8 mouse cellular contexts compared by ENCODE assay signal in genomic region chr8:70042583-70043455, GRCm38 (mm10). TPM values are rescaled to one million over a fixed set of nuclear protein-coding genes. Genes with fewer than 3 reads are reported as not detected.
DNase-seq lines count a peak whose midpoint lies in the region; ATAC-seq and TF ChIP-seq lines count a peak whose summit lies in the region.

TSS of gene Mau2 (minus strand) at chr8:70042734.
TSS of gene Sugp1 (plus strand) at chr8:70042813.

- no peaks in the 10 kb centered on the region for H3K9me3 ChIP-seq in hindbrain, postnatal 0 days (ENCODE audit: low read length)

- peak within 1 kb of the TSS; percentile 99 for H3K4me3 ChIP-seq in gastrocnemius, adult 2 months
- H3K4me3 ChIP-seq in hindbrain, postnatal 0 days (ENCODE audit: low read length), result peak within 1 kb of the TSS; percentile 59
- peak within 1 kb of the TSS; percentile 99 for H3K4me3 ChIP-seq in left cerebral cortex, adult 2 months

- peak within 1 kb of the TSS; percentile 99 for H3K27ac ChIP-seq in gastrocnemius, adult 2 months
- H3K27ac ChIP-seq in hindbrain, postnatal 0 days, result peak within 1 kb of the TSS; percentile 85
- peak within 1 kb of the TSS; percentile 99 for H3K27ac ChIP-seq in left cerebral cortex, adult 2 months

- peak within 1 kb of the TSS; percentile 74 for H3K4me2 ChIP-seq in hindbrain, postnatal 0 days (ENCODE audit: low read depth, low read length)

- DNase-seq in ZHBTc4 (ENCODE audit: low read depth, low spot score), result peak; percentile 98
- peak; percentile 98 for DNase-seq in gastrocnemius, adult 2 months
- peak; percentile 98 for DNase-seq in hindbrain, postnatal 0 days (ENCODE audit: low spot score)
- DNase-seq in left cerebral cortex, adult 2 months (ENCODE audit: extremely low spot score in 1 of 2, low spot score in 2 of 2), result peak; percentile 95
- peak; percentile 94 to 97 for DNase-seq in right cerebral cortex, adult 2 months (ENCODE audit: low spot score in 2 of 2)
- peak; percentile 98 for DNase-seq in urinary bladder, postnatal 14 days (ENCODE audit: low spot score)

- WGBS in hindbrain, postnatal 0 days, result under 1% methylated on average over 65 of the region's 65 CpGs

- intact Hi-C loops in gastrocnemius, adult 2 months (cut with DNase I), result no loop called here
- intact Hi-C loops in left cerebral cortex, adult 2 months (cut with DNase I), result loop anchor here (2.0 kb wide), 1 partner anchor 124 kb away; no protein-coding TSS in a partner anchor

- peaks cover 26% of the 10 kb centered on the region for H3K4me1 ChIP-seq in hindbrain, postnatal 0 days (ENCODE audit: insufficient read depth, low read length)

- H3K9ac ChIP-seq in hindbrain, postnatal 0 days (replicated peaks; ENCODE audit: low read length), result peak within 1 kb of the TSS; percentile 91

- no peaks in the 10 kb centered on the region for H3K27me3 ChIP-seq in hindbrain, postnatal 0 days (ENCODE audit: insufficient read depth, low read length)

- peak; percentile 95 for ATAC-seq in common myeloid progenitor, adult 5-6 weeks (replicated peaks; ENCODE audit: low read depth, poor library complexity, severe bottlenecking)
- ATAC-seq in hindbrain, postnatal 0 days, result peak; percentile 98
- ATAC-seq in megakaryocyte, adult 5-6 weeks (ENCODE audit: poor library complexity, severe bottlenecking), result peak; percentile 96

- no peak for TF ChIP-seq CTCF in gastrocnemius, adult 2 months (IDR thresholded peaks at IDR 0.05)
- no peak for TF ChIP-seq CTCF in hindbrain, postnatal 0 days (IDR thresholded peaks at IDR 0.05; ENCODE audit: low read depth)
- TF ChIP-seq CTCF in left cerebral cortex, adult 2 months (IDR thresholded peaks at IDR 0.05), result no peak

- no peaks in the 10 kb centered on the region for H3K36me3 ChIP-seq in hindbrain, postnatal 0 days (ENCODE audit: insufficient read depth, low read length)

RNA-seq across cellular contexts. Expression of gene Mau2, which starts in this region (rescaled TPM):
- total RNA-seq in common myeloid progenitor, adult 5-6 weeks (2017), result 30.5 and 31.4 TPM in 2 replicates
- total RNA-seq in gastrocnemius, adult 2 months (2021), result 10 to 100 TPM; 24.8 to 31.0 TPM
- total RNA-seq in hindbrain, postnatal 0 days (2014; rRNA removed), result 155 and 172 TPM in 2 replicates
- polyA plus RNA-seq in hindbrain, postnatal 0 days (2015; fragmentation: Nextera tagmentation; extraction: Ambion mirVana), result 50.1 and 50.3 TPM in 2 replicates
- 10 to 100 TPM; 74.4 to 75.2 TPM for total RNA-seq in left cerebral cortex, adult 2 months (2021)
- 28.1 and 28.4 TPM in 2 replicates for total RNA-seq in megakaryocyte, adult 5-6 weeks (2015)
- 28.1 and 33.8 TPM in 2 replicates for total RNA-seq in megakaryocyte, adult 5-6 weeks (2017)

RNA-seq across cellular contexts. Expression of gene Sugp1, which starts in this region (rescaled TPM):
- total RNA-seq in common myeloid progenitor, adult 5-6 weeks (2017), result 27.7 and 31.5 TPM in 2 replicates
- total RNA-seq in gastrocnemius, adult 2 months (2021), result 10 to 100 TPM; 16.8 to 21.0 TPM
- total RNA-seq in hindbrain, postnatal 0 days (2014; rRNA removed), result 15.1 and 15.4 TPM in 2 replicates
- polyA plus RNA-seq in hindbrain, postnatal 0 days (2015; fragmentation: Nextera tagmentation; extraction: Ambion mirVana), result 42.9 and 47.1 TPM in 2 replicates
- 10 to 100 TPM; 52.5 to 54.2 TPM for total RNA-seq in left cerebral cortex, adult 2 months (2021)
- total RNA-seq in megakaryocyte, adult 5-6 weeks (2015), result 11.6 and 15.0 TPM in 2 replicates
- 17.3 and 24.1 TPM in 2 replicates for total RNA-seq in megakaryocyte, adult 5-6 weeks (2017)

Comparison
In these comparisons a context has a peak if more than half of its experiments do, and no peak if none do; other contexts are left out.
1. Peak in every context shown above with its lines: DNase-seq, ATAC-seq, H3K4me3 ChIP-seq and H3K27ac ChIP-seq.